Mouse (Mus musculus) yolk sac, embryonic 10.5 days (tissue): ENCODE measurements around the gene Tmem178b.

ENCODE experiments used
- DNase-seq: peaks from one replicate; pipeline ENCODE4 v3.0.0-alpha.2; 2017; ENCODE audit warnings: low spot score

Gene Tmem178b

DNA sequence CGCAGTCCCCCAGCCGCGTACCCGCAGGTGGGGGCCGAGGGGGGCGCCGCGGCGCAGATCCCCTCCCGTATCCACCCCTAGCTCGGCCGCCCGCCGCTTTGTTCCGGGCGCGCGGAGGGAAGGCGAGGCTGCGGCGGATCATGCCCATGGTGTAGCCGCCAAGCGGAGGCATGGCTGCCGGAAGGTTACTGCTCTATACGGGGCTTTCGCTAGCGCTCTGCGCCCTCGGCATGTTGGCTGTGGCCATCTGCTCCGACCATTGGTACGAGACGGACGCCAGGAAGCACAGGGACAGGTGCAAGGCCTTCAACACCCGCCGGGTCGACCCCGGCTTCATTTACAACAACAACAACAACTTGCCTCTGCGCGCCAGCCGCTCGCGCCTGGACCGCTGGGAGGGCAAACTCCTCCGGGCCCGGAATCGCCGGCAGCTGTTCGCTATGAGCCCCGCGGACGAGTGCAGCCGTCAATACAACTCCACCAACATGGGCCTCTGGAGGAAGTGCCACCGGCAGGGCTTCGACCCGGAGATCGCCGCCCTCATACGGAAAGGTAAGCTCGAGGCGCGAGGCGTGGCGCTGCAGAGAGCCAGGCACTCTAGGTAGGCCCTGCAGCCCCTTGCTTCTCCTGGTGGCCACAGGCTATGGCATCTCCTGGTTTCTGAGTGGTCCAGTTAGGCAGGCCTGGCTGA, at the start of gene Tmem178b:
Gene Tmem178b, plus strand, starts transcription at position 371 of the 691 bp plus-strand sequence.
- DNase-seq: peak; percentile 6

DNA sequence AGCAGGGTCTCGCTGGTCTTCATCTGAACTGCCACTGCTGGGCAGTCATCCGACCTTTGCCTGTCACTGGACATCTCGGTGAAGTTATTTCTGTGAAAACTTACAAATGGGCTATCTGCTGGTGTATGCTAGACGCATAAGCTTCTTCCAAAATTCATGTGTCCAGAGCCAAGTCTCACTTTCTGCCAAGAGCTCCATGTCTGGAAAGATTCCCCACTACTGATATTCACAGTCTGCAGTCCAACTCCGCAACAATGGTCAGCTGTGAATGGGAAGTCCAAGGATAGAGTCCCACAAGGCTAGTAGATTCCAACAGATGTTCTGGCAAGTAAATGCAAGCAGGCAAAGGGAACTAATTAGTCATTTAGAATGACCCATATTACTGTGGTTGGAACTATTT, 44.3 kb upstream of the Tmem178b start:
- DNase-seq: no peak

DNA sequence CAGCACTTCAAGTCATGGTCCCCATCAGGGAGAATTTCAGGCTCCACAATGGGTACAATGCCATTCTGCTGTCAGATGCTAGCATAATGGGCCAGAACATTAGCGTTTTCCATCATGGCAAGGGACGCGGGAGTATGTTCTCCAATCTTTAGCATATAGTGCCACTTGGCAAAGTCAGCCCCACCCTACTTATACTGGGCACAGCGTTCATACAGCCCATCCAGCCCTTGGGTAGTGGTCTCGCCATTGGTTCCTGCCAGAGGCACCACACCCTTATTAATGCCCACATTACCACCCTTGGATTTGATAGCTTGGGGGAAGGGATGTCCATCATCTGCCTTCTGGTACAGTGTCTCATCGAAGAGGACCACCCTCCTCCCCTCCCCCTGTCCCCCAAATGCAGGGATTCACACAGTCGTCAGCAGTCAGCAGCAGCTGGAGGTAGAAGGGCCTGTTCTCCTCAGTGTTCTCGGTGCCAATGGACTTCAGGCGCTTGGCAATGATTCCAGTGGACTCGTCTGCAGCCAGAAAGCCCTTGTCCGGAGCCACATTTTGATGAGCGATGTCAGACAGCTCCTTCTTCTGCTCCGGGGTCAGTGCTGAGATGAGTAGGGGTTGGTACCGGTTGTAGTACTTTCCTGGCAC, 29.3 kb upstream of the Tmem178b start:
- DNase-seq: no peak

DNA sequence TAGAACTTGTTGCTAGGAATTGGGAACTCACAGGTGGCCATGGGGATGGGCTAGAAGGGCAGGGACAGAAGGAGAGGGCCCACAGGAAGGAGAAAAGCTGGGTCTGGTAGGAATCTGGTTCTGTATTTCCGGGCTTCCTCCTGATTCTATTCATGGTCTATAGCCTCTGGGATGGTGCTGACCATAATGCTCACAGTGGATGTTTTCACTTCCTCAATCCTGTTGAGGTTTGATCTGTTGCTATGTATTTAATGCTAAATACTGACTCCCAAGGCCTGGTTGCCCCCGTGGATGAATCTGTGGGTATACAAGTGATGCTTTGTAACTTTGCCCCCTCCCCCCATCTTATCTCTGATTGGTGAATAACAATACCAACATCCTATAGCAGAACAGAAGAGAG, 25.5 kb upstream of the Tmem178b start:
- DNase-seq: no peak

DNA sequence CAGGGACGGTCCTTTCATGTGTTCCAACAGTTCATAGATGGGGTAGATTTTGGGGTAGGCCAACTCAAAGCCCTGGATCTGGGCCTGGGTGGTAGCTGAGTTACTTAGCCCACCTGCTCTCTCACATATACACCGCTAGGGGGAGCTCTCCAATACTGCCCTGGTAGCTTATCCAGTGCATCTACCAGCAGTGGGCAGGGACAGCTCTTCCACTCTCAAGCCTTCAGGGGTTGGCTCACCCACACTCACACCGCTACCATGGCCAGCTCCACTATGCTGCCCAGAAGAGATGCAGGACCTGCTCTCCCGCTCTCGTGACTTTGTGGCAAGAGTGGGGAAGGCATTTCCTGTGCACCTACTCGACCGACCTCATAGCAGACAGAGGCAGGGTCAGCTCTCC, 24.3 kb upstream of the Tmem178b start:
- no peak for DNase-seq

DNA sequence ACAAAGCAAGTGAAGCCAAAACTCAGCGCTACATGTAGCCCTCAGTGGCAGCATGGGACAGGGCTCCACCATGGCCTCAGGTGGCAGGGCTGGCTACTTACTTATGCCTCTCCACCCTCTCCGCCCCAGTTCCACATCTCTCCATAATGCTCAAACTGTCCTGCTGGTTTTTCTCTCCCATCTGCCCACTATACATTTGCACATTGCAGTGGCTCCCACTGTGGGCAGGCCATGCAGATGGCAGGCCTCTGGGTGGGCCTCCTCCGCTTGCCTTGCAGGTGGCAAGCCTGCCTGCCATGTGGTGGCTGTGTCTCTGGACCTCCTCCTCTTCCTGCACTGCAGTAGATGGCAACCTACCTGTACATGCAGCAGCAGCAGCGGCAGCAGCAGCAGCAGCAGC, 23.4 kb upstream of the Tmem178b start:
- no peak for DNase-seq

DNA sequence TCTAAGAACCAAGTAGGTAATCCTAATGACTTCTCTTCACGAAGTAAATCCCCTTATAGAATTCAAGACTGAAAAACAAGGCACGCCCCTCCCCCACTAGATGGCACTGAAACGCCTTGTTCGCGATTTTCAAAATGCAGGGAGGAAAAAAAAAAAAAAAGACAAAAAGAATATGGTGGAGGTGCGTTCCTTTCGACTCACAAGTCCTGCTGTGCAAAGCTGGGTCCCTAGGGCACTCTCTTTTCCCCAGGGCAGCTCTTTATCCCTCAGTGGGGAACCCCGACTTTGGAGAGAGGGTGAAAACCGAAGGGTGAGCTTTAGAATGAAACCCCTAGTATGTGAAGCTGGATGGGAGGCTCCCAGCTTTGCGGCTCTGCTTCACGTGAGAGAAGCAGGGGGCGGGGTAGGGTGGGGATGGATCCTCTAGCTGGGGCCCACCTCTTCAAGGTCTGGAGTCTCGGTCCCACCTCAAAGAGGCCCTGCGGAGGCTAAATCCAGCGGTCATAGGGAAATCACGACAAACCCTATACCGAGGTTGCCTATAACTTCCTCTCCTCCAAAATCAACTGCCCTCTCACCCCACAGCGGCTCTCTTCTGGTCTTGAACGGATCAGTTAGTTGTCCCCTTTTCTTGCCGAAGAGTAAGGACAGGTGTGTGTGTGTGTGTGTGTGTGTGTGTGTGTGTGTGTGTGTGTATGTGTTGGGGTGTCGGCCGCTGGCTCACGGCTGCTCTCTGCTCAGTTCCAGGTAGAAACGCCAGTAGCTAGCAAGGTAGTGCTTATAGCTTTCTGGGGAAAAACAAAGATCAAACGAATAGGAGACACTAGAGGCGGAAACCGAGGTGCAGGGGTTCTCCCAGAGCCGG, 2.6 kb upstream of the Tmem178b start:
- no peak for DNase-seq

DNA sequence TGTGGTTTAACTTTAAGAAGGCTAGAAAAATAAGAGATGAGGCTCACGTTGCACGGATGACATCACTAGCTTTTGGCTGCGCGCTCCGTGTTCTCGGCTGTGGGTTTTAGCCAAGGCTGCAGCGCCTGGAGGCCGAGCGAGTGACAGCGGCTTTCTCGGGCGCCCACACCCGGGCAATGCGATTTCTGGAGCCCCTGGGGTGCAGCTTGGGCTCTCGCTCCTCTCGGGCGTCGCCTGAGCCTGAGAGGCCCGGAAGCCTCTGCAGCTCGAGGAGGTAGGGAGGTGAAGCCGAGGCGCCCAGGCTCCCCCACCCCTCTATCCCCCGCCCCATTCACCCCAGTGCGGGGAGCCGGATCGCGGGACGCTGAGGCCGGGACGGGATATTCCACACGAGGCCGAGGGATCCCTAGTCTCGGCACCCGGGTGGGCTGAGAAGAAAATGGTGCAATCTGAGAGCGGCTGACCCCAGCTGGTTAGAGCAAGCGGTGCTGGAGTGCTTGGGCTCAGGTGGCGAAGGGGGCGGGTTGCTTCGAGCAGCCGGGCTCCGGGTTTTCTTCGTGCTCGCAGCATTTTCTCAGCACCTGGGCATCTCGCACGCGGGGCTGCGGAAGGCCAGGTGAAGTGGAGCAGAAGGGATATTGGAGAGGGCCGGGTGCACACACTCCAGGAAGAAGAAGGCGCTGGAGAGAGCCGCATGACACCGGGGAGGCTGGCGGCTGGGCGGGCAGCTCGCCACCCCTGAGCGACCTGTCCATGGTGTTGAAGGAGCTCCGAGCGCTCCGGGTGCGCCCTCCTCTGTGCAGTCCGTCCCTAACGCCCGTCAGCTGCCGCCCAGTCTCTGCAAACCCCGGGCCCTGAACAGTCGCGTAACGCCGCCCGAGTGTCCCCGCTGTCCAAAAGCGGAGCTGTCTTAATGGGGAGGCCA, 1.4 kb upstream of the Tmem178b start:
- peak; percentile 52 for DNase-seq

DNA sequence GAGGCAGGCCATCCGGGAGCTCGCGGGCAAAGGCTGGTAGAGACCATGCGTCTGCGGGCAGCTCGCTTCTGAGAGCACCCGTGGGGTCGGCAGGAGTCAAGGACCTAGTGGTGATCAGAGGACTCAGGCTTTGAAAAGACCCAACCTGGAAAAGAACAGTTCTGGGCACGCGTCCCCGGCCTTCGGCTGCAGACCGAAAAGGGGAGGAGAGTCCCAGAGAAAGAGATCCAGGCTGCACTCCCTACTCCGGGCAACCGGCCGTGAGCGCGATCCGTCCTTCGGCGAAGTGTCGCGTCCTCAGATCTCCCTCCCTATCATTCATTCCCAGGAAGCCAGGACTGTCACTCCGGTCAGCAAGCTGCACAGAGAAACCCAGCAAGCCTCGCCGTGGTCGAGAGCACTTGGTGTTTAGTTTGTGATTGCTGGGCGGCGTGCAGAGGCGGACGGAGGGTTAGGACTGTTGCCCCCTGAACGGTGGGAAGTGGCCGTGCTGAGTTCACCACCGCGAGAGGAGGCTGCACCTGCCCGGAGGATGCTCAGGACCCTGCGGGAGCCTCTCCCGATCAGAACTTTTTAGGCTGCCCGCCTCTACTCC, 668 bp upstream of the Tmem178b start:
- no peak for DNase-seq

DNA sequence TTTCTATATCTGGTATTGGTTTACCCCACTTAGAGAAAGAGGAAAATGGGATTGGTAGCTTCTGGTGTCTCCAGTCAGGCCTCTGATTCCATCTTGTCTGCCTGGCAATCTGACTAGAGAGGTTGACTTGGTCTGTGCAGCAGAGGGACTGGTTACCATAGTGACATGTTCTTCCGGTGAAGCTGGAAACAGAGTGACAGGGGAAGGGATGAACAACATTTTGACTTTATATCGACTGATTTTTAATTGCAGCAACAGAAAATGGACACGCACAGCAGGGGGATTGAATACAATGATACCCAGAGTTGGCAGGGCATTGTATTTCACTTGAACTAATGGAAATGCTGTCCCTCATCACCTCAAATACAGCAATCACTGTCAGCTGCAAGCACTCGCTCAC, 2.1 kb downstream of the Tmem178b start:
- no peak for DNase-seq

DNA sequence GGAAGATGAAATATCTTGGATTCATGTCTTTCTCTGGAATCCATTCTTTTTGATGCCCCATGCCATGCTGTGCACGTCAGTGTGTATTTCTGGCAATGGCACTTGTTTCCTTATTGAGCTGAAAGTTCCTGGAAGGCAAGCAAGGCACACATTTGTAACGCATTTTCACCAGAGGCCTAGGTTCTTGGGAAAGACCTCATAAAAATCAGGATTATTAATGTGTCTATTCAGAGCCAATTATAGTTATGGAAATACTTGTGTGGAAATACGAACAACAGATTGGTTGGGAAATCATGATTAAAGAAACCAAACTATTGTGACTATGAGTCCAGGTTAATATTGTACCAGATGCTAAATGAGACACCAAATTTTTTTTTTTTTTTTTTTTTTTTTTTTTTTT, 3.4 kb downstream of the Tmem178b start:
- DNase-seq: no peak

DNA sequence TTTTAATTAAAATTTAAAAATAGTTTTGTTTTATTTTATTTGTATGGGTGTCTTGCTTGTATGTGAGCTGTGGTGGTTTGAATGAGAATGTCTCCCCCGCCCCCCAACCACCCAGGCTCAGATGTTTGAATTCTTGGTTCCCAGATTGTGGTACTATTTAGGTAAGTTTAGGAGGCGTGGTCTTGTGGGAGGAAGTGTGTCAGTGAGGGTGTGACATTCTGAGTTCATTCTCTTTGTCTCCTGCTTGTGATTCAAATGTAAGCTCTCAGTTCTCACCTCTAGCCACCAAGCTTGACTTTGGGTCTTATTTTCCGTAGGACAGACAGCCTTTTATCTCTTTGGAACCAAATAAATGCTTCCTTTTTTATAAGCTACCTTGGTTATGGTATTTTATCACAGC, 17.7 kb downstream of the Tmem178b start:
- no peak for DNase-seq

DNA sequence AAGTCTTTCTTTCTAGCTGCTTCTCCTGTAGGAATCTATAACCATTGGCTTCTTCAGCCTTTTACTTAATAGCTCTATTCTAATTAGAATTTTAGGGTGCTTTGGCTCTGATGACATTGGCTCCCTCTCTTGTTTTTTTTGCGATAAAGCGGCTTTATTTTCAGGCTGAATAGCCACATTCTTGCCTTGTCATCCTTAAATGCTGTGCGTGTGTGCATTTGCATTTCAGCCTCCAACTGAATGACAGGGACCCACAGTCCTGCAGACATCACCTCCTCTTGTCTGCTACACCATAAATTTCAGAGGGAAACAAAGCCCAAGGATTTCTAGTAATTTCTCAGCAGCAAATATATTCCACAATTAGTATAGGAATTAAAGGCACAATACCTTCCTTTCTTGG, 23.4 kb downstream of the Tmem178b start:
- DNase-seq: no peak

DNA sequence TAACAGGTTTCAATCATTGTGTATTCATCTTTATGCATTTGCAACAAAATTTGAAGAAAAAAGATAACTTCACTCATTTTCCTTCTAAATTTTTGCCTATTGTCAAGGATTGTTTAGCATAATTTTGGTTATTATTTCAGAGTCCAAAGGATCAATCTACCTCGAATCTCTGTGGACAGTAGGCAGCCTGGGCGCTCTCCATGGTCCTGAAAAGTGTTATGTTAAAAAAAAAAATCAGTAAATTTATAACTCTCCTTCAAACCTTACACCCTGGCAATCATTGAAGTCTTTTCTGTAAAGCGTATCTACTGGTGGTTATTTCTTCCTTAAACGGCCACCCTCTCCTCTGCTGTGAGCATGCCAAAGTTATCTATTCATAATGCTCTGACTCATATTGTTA, 26.2 kb downstream of the Tmem178b start:
- DNase-seq: peak; percentile 3

DNA sequence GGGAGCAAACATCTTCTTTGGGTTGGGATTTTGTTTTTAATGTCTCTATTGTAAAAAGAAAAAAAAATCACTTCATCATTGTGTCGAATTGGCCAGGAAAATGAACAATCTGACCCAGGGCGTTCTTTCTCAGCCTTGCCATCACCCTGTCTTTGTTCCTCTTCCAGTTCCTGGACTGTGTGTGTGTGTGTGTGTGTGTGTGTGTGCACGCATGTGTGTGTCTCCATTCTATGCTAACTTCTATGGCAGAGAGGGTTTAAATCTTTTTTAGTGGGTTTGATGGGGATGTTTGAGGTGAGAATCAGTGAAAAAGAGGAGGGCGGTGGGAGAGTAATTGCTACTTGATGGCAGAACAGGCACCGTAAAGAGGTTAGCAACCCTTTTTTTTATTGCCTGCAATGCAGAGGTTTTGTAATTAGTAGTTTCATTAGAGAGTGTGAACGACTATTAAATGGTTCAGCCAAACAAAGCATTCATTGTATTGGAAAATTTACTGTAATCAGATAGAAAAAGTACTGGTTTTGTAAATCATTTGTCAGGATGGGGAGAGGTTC, 30.2 kb downstream of the Tmem178b start:
- no peak for DNase-seq

DNA sequence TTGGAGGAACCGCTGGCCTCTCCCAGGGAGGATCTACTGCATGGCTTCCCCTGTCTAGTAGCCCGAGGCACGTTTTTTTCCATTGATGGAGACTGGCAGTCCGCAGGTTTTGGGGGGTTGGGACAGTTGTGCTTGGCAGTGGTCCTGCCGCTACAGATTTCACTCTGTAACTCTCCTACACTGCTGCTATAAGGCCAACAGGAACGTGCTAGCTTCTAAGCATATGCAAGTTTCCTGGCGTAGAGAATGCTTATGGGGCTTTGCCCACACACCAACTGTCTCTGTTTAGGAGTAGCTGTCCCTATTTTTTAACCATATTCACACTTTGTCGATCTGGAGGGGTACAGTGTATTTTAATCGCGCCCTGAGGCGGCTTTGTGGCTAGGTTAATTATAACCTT, 30.8 kb downstream of the Tmem178b start:
- no peak for DNase-seq

DNA sequence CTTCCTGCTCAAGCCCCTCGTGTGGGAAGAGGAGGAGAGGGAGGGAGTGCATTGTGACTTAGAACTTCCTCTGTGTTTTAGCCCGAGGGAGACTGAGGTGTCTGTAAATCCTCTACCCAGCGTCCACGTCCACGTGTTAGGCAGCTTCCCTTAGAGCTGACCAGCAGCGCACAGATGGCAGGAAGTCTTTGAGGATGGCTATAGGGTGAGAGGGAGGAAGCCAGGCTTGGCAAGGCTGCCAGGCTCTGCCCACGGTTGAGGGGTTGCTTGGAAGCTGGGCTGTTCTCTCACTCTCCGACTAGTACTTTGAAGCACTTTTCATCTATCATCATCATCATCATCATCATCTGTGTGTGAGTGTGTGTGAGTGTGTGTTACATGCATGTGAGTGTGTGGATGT, 41.9 kb downstream of the Tmem178b start:
- DNase-seq: no peak

DNA sequence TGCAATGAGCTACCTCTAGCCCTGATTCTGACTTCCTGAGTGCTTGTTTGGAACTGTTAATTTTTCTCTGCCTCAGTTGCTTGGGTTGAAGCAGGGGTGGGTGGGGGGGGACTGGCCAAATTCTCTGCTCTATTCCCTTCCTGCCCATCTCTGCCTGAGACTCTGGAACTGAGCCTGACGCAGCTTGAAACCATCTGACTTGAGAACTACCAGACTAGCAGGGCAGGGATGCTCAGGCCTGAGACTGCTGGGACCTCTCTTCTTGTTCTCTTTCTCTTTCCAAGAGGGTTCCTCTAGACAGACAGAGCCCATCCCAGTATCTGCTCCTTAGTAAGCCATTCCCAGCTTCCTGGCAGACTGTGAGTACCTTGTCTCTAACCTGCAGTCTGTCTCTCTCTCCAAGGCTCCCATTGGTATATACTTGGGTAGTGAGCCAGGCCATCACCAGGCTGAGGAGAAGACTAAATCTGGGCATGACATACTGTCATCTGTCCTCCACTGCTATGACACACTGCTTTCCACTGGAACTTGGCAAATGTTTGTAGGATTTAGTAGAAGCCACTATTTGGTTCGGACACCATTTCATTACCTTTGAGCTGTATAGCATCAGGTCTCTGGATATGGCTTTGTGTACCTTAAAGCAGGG, 42.7 kb downstream of the Tmem178b start:
- DNase-seq: no peak

DNA sequence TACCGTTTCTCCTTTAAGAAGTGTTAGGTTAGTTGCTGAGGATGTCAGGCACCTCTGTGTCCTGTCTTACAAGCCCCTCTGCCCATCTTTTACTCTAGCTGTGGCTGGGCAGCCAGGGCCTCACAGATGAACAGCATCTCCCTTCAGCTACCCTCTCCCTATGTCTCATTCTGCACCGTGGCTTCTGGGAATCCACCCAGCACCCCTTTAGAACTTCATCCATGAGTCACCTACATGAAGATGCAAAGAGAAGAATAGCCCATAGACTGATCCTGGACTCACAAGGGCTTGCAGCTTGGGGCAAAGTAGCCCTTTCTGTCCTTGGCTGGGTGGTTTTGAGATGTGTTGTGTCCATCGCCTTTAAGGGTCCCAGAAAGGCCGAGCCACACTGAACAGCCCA, 43.4 kb downstream of the Tmem178b start:
- DNase-seq: no peak

DNA sequence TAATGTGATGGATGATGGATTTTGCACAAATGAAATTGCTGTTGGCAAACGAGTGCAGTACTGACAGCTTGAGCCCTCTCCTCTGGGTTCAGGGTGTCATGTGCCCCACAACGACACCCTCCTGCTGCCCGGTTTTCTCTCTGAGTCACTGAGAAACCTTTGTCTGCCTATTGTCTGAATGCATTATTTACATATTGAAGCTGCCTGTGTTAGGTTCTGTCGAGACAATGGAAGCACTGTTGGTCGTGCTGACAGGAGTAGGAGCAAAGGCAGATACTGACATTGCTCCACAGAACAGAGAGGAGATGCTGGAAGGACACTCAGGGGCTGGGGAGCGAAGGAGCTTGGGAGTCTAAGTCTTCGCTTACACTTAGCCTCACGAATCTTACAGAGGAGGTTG, 44.2 kb downstream of the Tmem178b start:
- no peak for DNase-seq

DNA sequence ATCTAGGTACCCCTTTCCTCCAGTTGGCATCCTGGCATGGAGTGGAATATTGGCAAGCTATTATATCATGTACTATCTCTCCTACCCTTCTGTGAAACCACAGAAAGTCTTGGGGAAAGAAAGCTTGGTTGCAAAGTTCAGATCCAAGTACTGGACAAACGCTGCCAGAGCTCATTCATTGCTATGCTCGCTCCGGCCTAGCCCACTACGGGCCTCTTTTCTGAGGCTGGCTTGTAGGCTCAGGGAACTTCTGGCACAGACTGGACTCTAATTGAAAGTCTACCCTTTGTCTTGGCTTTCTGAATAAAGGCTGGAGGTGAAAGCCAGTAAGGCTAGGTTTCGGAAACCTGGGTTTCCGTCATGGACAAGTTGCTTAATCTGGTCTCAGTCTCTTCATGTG, 44.7 kb downstream of the Tmem178b start:
- DNase-seq: no peak
